Mouse (Mus musculus) embryo, embryonic 11.5 days (tissue): ENCODE data around the gene Pex16.
A peak's percentile ranks its signal among the peaks of the same experiment; 100 is the strongest.

ENCODE experiments used
- DNase-seq: peaks from one replicate; pipeline ENCODE4 v3.0.0-alpha.2; 2012; ENCODE audit warnings: low read depth, low spot score

The Pex16 gene

GRCm38 (mm10) chr2:92370375-92370774 lies 4.1 kb upstream of the Pex16 start:
- no peak for DNase-seq

GRCm38 (mm10) chr2:92370821-92371805 lies 3.4 kb upstream of the Pex16 start:
- peak; percentile 67 for DNase-seq

GRCm38 (mm10) chr2:92371971-92372690 lies 2.3 kb upstream of the Pex16 start:
- DNase-seq, result no peak

- DNase-seq, result no peak
These were observed 1.6 kb upstream of the Pex16 start for GRCm38 (mm10) chr2:92372767-92373436.

- DNase-seq, result no peak
These were observed 1.1 kb upstream of the Pex16 start for GRCm38 (mm10) chr2:92373437-92373813.

- DNase-seq, result peak; percentile 90
These were observed 685 bp downstream of the Pex16 start for GRCm38 (mm10) chr2:92375099-92375623.

- no peak for DNase-seq
These were observed 1.3 kb downstream of the Pex16 start for GRCm38 (mm10) chr2:92375788-92376187.

GRCm38 (mm10) chr2:92376300-92376699 lies 1.8 kb downstream of the Pex16 start:
- DNase-seq, result no peak

GRCm38 (mm10) chr2:92377320-92377719 lies 2.8 kb downstream of the Pex16 start:
- no peak for DNase-seq

GRCm38 (mm10) chr2:92379783-92380494 lies 5.5 kb downstream of the Pex16 start:
- DNase-seq, result no peak

GRCm38 (mm10) chr2:92380495-92381050 lies 6.1 kb downstream of the Pex16 start:
- DNase-seq, result no peak

- no peak for DNase-seq
These were observed 6.7 kb downstream of the Pex16 start for GRCm38 (mm10) chr2:92381161-92381560.

GRCm38 (mm10) chr2:92381901-92382588 lies 7.6 kb downstream of the Pex16 start, which contains the start of gene 1700029I15Rik:
Gene 1700029I15Rik, plus strand, starts transcription at chr2:92382538.
- no peak for DNase-seq

GRCm38 (mm10) chr2:92382759-92383158 lies 8.3 kb downstream of the Pex16 start:
- no peak for DNase-seq

GRCm38 (mm10) chr2:92384101-92384500 lies 9.6 kb downstream of the Pex16 start:
- DNase-seq, result no peak

GRCm38 (mm10) chr2:92385113-92386051 lies 10.9 kb downstream of the Pex16 start:
- DNase-seq, result no peak

- DNase-seq, result no peak
These were observed 12.5 kb downstream of the Pex16 start for GRCm38 (mm10) chr2:92386821-92387570.

- DNase-seq, result no peak
These were observed 13.2 kb downstream of the Pex16 start for GRCm38 (mm10) chr2:92387646-92388045.
